Mouse (Mus musculus) MEL (cell line): ENCODE data around the gene Ngly1.

Experiments used
- CTCF ChIP-seq, 3 experiments: IDR thresholded peaks in 2 of 3; conservative IDR thresholded peaks in 1 of 3; 2 replicates each; pipeline ENCODE4 v1.5.1; 2011 to 2012; ENCODE audit warnings: low read length in 3 of 3, low read depth in 2 of 3, mild to moderate bottlenecking in 2 of 3, improper control_type of control experiment in 1 of 3, inconsistent platforms in 1 of 3, mixed read lengths in 1 of 3, moderate library complexity in 1 of 3; ENCODE audit not compliant: control insufficient read depth in 1 of 3, insufficient read depth in 1 of 3, poor library complexity in 1 of 3, severe bottlenecking in 1 of 3
- ELF1 ChIP-seq: IDR thresholded peaks from 2 replicates; pipeline ENCODE4 v1.6.1; 2014; ENCODE audit warnings: low read depth, mild to moderate bottlenecking, inconsistent platforms, low read length, improper control_type of control experiment, moderate library complexity
- EP300 ChIP-seq, 2 experiments: IDR thresholded peaks; 2 replicates each; pipeline ENCODE4 v1.6.1; 2011; ENCODE audit warnings: improper control_type of control experiment in 2 of 2, low read length in 2 of 2, low read depth in 1 of 2, mild to moderate bottlenecking in 1 of 2
- USF2 ChIP-seq, 2 experiments: IDR thresholded peaks; 2 replicates each; pipeline ENCODE4 v1.6.1; 2011 to 2012; ENCODE audit warnings: improper control_type of control experiment in 2 of 2, low read length in 2 of 2, borderline replicate concordance in 1 of 2, inconsistent platforms in 1 of 2, low read depth in 1 of 2, mild to moderate bottlenecking in 1 of 2; ENCODE audit not compliant: insufficient read depth in 1 of 2

DNA sequence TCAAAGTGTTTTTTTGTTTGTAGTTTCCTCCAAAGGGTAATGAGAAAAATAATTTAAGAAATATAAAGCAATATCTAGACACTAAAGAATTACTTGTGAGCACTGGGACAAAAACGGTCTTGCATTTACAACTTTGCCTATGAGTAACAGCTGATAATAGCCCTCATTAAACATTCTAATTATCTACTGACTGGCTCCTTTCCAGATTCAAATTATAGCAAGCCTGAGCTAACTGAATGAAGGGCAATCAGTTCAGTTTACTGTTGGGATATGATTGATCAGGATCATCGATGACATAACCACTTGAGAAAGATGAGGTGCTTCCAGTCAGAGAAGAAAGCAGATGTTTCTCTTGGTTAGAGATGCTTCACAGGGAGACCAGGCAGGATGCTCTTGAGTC is 19.7 kb upstream of the Ngly1 start:
- no peak for TF ChIP-seq EP300 (IDR thresholded peaks at IDR 0.05; ENCODE audit: low read depth in 1 of 2, low read length in 2 of 2)
- TF ChIP-seq USF2 (IDR thresholded peaks at IDR 0.05; ENCODE audit: borderline replicate concordance in 1 of 2, insufficient read depth in 1 of 2, low read depth in 1 of 2, low read length in 2 of 2), result no peak
- TF ChIP-seq CTCF (IDR thresholded peaks at IDR 0.05 in 2 of 3, conservative IDR thresholded peaks at IDR 0.05 in 1 of 3; ENCODE audit: control insufficient read depth in 1 of 3, insufficient read depth in 1 of 3, low read depth in 2 of 3, low read length in 3 of 3, poor library complexity in 1 of 3, severe bottlenecking in 1 of 3), result no peak
- no peak for TF ChIP-seq ELF1
